Mouse (Mus musculus): ENCODE measurements around the gene Abcd3. TPM values are rescaled to one million over a fixed set of nuclear protein-coding genes. Genes with fewer than 3 reads are reported as not detected.

The Abcd3 gene
- polyA plus RNA-seq, 1 experiment from 2014 or later: 53.5 TPM

GRCm38 (mm10) chr3:121715741-121716459, 99.2 kb downstream of the Abcd3 start:
- Histone ChIP-seq H3K9ac (ENCODE audit: low read depth, low read length) (no peak overlapping the region), H3K9me3 (ENCODE audit: control insufficient read depth, low read length) (no peaks in the 10 kb centered on the region), H3K27ac (replicated peaks; ENCODE audit: low read depth, low read length) (no peak overlapping the region), H3K4me1 (ENCODE audit: control insufficient read depth, insufficient read depth, low read length) (0 out of 2 replicates have a peak, but pooled peaks cover 3% of the 10 kb centered on the region), H3K4me2 (ENCODE audit: low read depth, low read length) (no peak overlapping the region), H3K4me3 (ENCODE audit: low read depth, low read length) (no peak overlapping the region), H3K36me3 (ENCODE audit: control insufficient read depth, insufficient read depth, low read length) (no peaks in the 10 kb centered on the region), H3K27me3 (replicated peaks; ENCODE audit: control insufficient read depth, insufficient read depth, low read length) (no peaks in the 10 kb centered on the region)
- DNase-seq (ENCODE audit: low spot score): no peak
- WGBS: 76% methylated on average over 6 of the region's 6 CpGs
- no peak for ATAC-seq (ENCODE audit: low read depth)

GRCm38 (mm10) chr3:121715336-121715735, 99.8 kb downstream of the Abcd3 start:
- Histone ChIP-seq H3K27me3 (replicated peaks; ENCODE audit: control insufficient read depth, insufficient read depth, low read length) (no peaks in the 10 kb centered on the region), H3K4me1 (ENCODE audit: control insufficient read depth, insufficient read depth, low read length) (0 out of 2 replicates have a peak, but pooled peaks cover 3% of the 10 kb centered on the region), H3K4me3 (ENCODE audit: low read depth, low read length) (no peak overlapping the region), H3K9me3 (ENCODE audit: control insufficient read depth, low read length) (no peaks in the 10 kb centered on the region), H3K9ac (ENCODE audit: low read depth, low read length) (no peak overlapping the region), H3K27ac (replicated peaks; ENCODE audit: low read depth, low read length) (no peak overlapping the region), H3K36me3 (ENCODE audit: control insufficient read depth, insufficient read depth, low read length) (no peaks in the 10 kb centered on the region), H3K4me2 (ENCODE audit: low read depth, low read length) (no peak overlapping the region)
- DNase-seq (ENCODE audit: low spot score) (no peak), ATAC-seq (ENCODE audit: low read depth) (no peak)

- Histone ChIP-seq H3K4me3 (ENCODE audit: low read depth, low read length) (no peak overlapping the region), H3K36me3 (ENCODE audit: control insufficient read depth, insufficient read depth, low read length) (no peaks in the 10 kb centered on the region), H3K27me3 (replicated peaks; ENCODE audit: control insufficient read depth, insufficient read depth, low read length) (no peaks in the 10 kb centered on the region), H3K9me3 (ENCODE audit: control insufficient read depth, low read length) (no peaks in the 10 kb centered on the region), H3K4me2 (ENCODE audit: low read depth, low read length) (no peak overlapping the region), H3K9ac (ENCODE audit: low read depth, low read length) (no peak overlapping the region), H3K27ac (replicated peaks; ENCODE audit: low read depth, low read length) (no peak overlapping the region), H3K4me1 (ENCODE audit: control insufficient read depth, insufficient read depth, low read length) (0 out of 2 replicates have a peak, but pooled peaks cover 3% of the 10 kb centered on the region)
- no peak for ATAC-seq (ENCODE audit: low read depth)
- WGBS: 79% methylated on average over 2 of the region's 2 CpGs
- DNase-seq (ENCODE audit: low spot score): no peak
These were observed 100.6 kb downstream of the Abcd3 start for GRCm38 (mm10) chr3:121714461-121714860.

GRCm38 (mm10) chr3:121713816-121714215, 101.3 kb downstream of the Abcd3 start:
- no peak for DNase-seq (ENCODE audit: low spot score)
- H3K27me3 ChIP-seq (replicated peaks; ENCODE audit: control insufficient read depth, insufficient read depth, low read length): no peaks in the 10 kb centered on the region
- no peak overlapping the region for H3K4me2 ChIP-seq (ENCODE audit: low read depth, low read length)
- no peak overlapping the region for H3K4me3 ChIP-seq (ENCODE audit: low read depth, low read length)
- 73% methylated on average over 8 of the region's 8 CpGs for WGBS
- H3K27ac ChIP-seq (replicated peaks; ENCODE audit: low read depth, low read length): no peak overlapping the region
- H3K9me3 ChIP-seq (ENCODE audit: control insufficient read depth, low read length): no peaks in the 10 kb centered on the region
- no peak overlapping the region for H3K9ac ChIP-seq (ENCODE audit: low read depth, low read length)
- H3K4me1 ChIP-seq (ENCODE audit: control insufficient read depth, insufficient read depth, low read length): 0 out of 2 replicates have a peak, but pooled peaks cover 3% of the 10 kb centered on the region
- no peaks in the 10 kb centered on the region for H3K36me3 ChIP-seq (ENCODE audit: control insufficient read depth, insufficient read depth, low read length)
- no peak for ATAC-seq (ENCODE audit: low read depth)

GRCm38 (mm10) chr3:121713151-121713701, 101.9 kb downstream of the Abcd3 start:
- H3K36me3 ChIP-seq (ENCODE audit: control insufficient read depth, insufficient read depth, low read length): no peaks in the 10 kb centered on the region
- ATAC-seq (ENCODE audit: low read depth) (no peak), DNase-seq (ENCODE audit: low spot score) (no peak)
- no peak overlapping the region for H3K4me2 ChIP-seq (ENCODE audit: low read depth, low read length)
- H3K27ac ChIP-seq (replicated peaks; ENCODE audit: low read depth, low read length): no peak overlapping the region
- H3K9me3 ChIP-seq (ENCODE audit: control insufficient read depth, low read length): no peaks in the 10 kb centered on the region
- H3K4me1 ChIP-seq (ENCODE audit: control insufficient read depth, insufficient read depth, low read length): 0 out of 2 replicates have a peak, but pooled peaks cover 3% of the 10 kb centered on the region
- H3K27me3 ChIP-seq (replicated peaks; ENCODE audit: control insufficient read depth, insufficient read depth, low read length): no peaks in the 10 kb centered on the region
- no peak overlapping the region for H3K9ac ChIP-seq (ENCODE audit: low read depth, low read length)
- WGBS: 68% methylated on average over 17 of the region's 17 CpGs
- H3K4me3 ChIP-seq (ENCODE audit: low read depth, low read length): no peak overlapping the region

- no peaks in the 10 kb centered on the region for H3K36me3 ChIP-seq (ENCODE audit: control insufficient read depth, insufficient read depth, low read length)
- no peak for DNase-seq (ENCODE audit: low spot score)
- H3K4me3 ChIP-seq (ENCODE audit: low read depth, low read length): no peak overlapping the region
- no peak overlapping the region for H3K4me2 ChIP-seq (ENCODE audit: low read depth, low read length)
- H3K4me1 ChIP-seq (ENCODE audit: control insufficient read depth, insufficient read depth, low read length): 0 out of 2 replicates have a peak, but pooled peaks cover 3% of the 10 kb centered on the region
- H3K27ac ChIP-seq (replicated peaks; ENCODE audit: low read depth, low read length): no peak overlapping the region
- H3K9me3 ChIP-seq (ENCODE audit: control insufficient read depth, low read length): no peaks in the 10 kb centered on the region
- peak; percentile 58; the same call in 1 of the 2 replicates for ATAC-seq (ENCODE audit: low read depth)
- no peak overlapping the region for H3K9ac ChIP-seq (ENCODE audit: low read depth, low read length)
- H3K27me3 ChIP-seq (replicated peaks; ENCODE audit: control insufficient read depth, insufficient read depth, low read length): no peaks in the 10 kb centered on the region
- 47% methylated on average over 4 of the region's 4 CpGs for WGBS
These were observed 102.9 kb downstream of the Abcd3 start for GRCm38 (mm10) chr3:121712222-121712621.

GRCm38 (mm10) chr3:121710894-121711531, 104.1 kb downstream of the Abcd3 start:
- DNase-seq (ENCODE audit: low spot score): no peak
- H3K36me3 ChIP-seq (ENCODE audit: control insufficient read depth, insufficient read depth, low read length): no peaks in the 10 kb centered on the region
- 92% methylated on average over 7 of the region's 7 CpGs for WGBS
- H3K27ac ChIP-seq (replicated peaks; ENCODE audit: low read depth, low read length): no peak overlapping the region
- 0 out of 2 replicates have a peak, but pooled peaks cover 3% of the 10 kb centered on the region for H3K4me1 ChIP-seq (ENCODE audit: control insufficient read depth, insufficient read depth, low read length)
- no peak overlapping the region for H3K4me2 ChIP-seq (ENCODE audit: low read depth, low read length)
- no peak overlapping the region for H3K4me3 ChIP-seq (ENCODE audit: low read depth, low read length)
- H3K27me3 ChIP-seq (replicated peaks; ENCODE audit: control insufficient read depth, insufficient read depth, low read length): no peaks in the 10 kb centered on the region
- no peak overlapping the region for H3K9ac ChIP-seq (ENCODE audit: low read depth, low read length)
- ATAC-seq (ENCODE audit: low read depth): no peak
- no peaks in the 10 kb centered on the region for H3K9me3 ChIP-seq (ENCODE audit: control insufficient read depth, low read length)
